Mouse (Mus musculus): ENCODE results near the gene Nup35. TPM values are rescaled to one million over a fixed set of nuclear protein-coding genes. Genes with fewer than 3 reads are reported as not detected.

Nup35 gene
- polyA plus RNA-seq (2012; rRNA removed) (17.9 and 25.3 TPM in 2 replicates), polyA plus RNA-seq (2014; fragmentation: Nextera tagmentation; extraction: Ambion mirVana) (31.9 TPM in 2 replicates)

DNA sequence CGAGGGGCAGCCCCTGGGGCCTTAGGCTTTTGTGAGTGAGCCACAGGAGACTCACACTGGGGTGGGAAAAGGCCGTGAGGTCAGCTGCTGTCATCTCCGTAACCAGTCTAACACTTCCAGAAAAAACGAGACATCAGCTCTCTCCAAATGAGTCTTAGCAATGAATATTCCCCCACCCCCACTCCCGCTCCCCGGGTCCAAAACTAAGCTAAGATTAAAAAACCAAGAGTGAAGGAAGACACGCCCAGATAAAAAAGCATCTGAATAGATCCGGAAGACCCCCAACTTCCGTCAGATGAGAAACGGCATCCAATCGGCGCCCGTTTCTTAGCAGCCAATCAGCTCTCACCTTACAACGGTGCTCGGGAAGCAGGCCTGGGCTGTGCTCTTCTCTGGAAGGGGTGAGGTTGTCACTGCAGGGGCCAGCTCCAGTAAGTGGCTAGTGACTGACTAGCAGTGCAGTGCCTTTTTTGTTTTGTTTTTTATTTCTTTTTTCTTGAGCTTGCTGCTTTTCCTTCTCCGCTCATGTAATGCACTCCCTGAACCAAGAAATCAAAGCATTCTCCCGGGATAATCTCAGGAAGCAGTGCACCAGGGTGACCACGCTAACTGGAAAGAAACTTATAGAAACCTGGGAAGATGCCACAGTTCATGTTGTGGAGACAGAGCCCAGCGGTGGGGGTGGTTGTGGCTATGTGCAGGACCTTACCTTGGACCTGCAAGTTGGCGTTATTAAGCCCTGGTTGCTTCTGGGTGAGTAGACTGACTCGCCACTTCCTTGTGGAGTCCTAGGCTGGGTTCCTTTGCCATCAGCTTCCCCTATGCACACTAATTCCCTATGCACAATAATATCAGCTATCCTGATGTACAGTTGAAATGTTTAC lies at the start of gene Nup35, which contains the start of gene Dusp19:
Gene Nup35, plus strand, starts transcription at position 383 of the 884 bp plus-strand sequence.
Gene Dusp19, plus strand, starts transcription at position 192 of the 884 bp plus-strand sequence.
- TF ChIP-seq EP300 (IDR thresholded peaks at IDR 0.05; ENCODE audit: low read depth) (no peak), CTCF (IDR thresholded peaks at IDR 0.05; ENCODE audit: low read depth) (no peak)
- Histone ChIP-seq H3K27me3 (ENCODE audit: control insufficient read depth, insufficient read depth, low read length) (no peaks in the 10 kb centered on the region), H3K9me3 (ENCODE audit: control insufficient read depth, low read length) (no peaks in the 10 kb centered on the region), H3K36me3 (replicated peaks; ENCODE audit: control insufficient read depth, insufficient read depth, low read depth) (no peaks in the 10 kb centered on the region), H3K4me3 (ENCODE audit: insufficient read depth in 1 of 2, low read depth in 2 of 2, low read length in 2 of 2) (peak within 1 kb of the TSS; percentile 71 to 92), H3K4me1 (replicated peaks; ENCODE audit: control insufficient read depth in 2 of 2, insufficient read depth in 2 of 2, low read length in 1 of 2) (peaks cover 6% of the 10 kb centered on the region in 2 experiments; a peak in 2 of 4 replicates), H3K9ac (replicated peaks) (peak within 1 kb of the TSS; percentile 64), H3K4me2 (ENCODE audit: low read depth) (peak within 1 kb of the TSS; percentile 88), H3K27ac (peak within 1 kb of the TSS; percentile 8; the same call in 1 of the 2 replicates)
- 1% methylated on average over 21 of the region's 21 CpGs for WGBS (ENCODE audit: insufficient replicate concordance)
- peak; percentile 100 for ATAC-seq (ENCODE audit: insufficient read depth)
- DNase-seq (ENCODE audit: low read depth in 3 of 3, low spot score in 3 of 3): peak; percentile 81 to 86 (median 82)

GRCm38 (mm10) chr2:80567411-80567810 lies 49.6 kb upstream of the Nup35 start:
- no peak for DNase-seq (ENCODE audit: low read depth in 3 of 3, low spot score in 3 of 3)
- H3K4me1 ChIP-seq (replicated peaks; ENCODE audit: control insufficient read depth in 2 of 2, insufficient read depth in 2 of 2, low read length in 1 of 2): no peaks in the 10 kb centered on the region
- WGBS (ENCODE audit: insufficient replicate concordance): 79% methylated on average over 4 of the region's 4 CpGs

GRCm38 (mm10) chr2:80570656-80571055 lies 46.4 kb upstream of the Nup35 start:
- WGBS (ENCODE audit: insufficient replicate concordance): 71% methylated on average over 4 of the region's 4 CpGs
- TF ChIP-seq CTCF (IDR thresholded peaks at IDR 0.05; ENCODE audit: low read depth): no peak

More at GRCm38 (mm10) chr2:80567411-80567810, 49.6 kb upstream of the Nup35 start:
- no peak overlapping the region for H3K27ac ChIP-seq
- no peak overlapping the region for H3K4me2 ChIP-seq (ENCODE audit: low read depth)
- H3K27me3 ChIP-seq (ENCODE audit: control insufficient read depth, insufficient read depth, low read length): no peaks in the 10 kb centered on the region
- TF ChIP-seq CTCF (IDR thresholded peaks at IDR 0.05; ENCODE audit: low read depth) (no peak), EP300 (IDR thresholded peaks at IDR 0.05; ENCODE audit: low read depth) (no peak)
- no peak for ATAC-seq (ENCODE audit: insufficient read depth)
- no peaks in the 10 kb centered on the region for H3K9me3 ChIP-seq (ENCODE audit: control insufficient read depth, low read length)
- H3K9ac ChIP-seq (replicated peaks): no peak overlapping the region
- H3K36me3 ChIP-seq (replicated peaks; ENCODE audit: control insufficient read depth, insufficient read depth, low read depth): no peaks in the 10 kb centered on the region
- H3K4me3 ChIP-seq (ENCODE audit: insufficient read depth in 1 of 2, low read depth in 2 of 2, low read length in 2 of 2): no peak overlapping the region

GRCm38 (mm10) chr2:80577286-80577685 lies 39.8 kb upstream of the Nup35 start:
- Histone ChIP-seq H3K4me1 (replicated peaks; ENCODE audit: control insufficient read depth in 2 of 2, insufficient read depth in 2 of 2, low read length in 1 of 2) (peaks cover 6 to 10% of the 10 kb centered on the region in 2 experiments; a peak in 3 of 4 replicates), H3K4me3 (ENCODE audit: insufficient read depth in 1 of 2, low read depth in 2 of 2, low read length in 2 of 2) (no peak overlapping the region), H3K27me3 (ENCODE audit: control insufficient read depth, insufficient read depth, low read length) (peaks cover 2% of the 10 kb centered on the region; the same call in 1 of the 2 replicates), H3K9ac (replicated peaks) (no peak overlapping the region), H3K4me2 (ENCODE audit: low read depth) (no peak overlapping the region), H3K27ac (no peak overlapping the region), H3K36me3 (replicated peaks; ENCODE audit: control insufficient read depth, insufficient read depth, low read depth) (no peaks in the 10 kb centered on the region), H3K9me3 (ENCODE audit: control insufficient read depth, low read length) (no peaks in the 10 kb centered on the region)
- WGBS (ENCODE audit: insufficient replicate concordance): 85% methylated on average over 1 of the region's 1 CpGs
- TF ChIP-seq EP300 (IDR thresholded peaks at IDR 0.05; ENCODE audit: low read depth) (no peak), CTCF (IDR thresholded peaks at IDR 0.05; ENCODE audit: low read depth) (no peak)
- no peak for DNase-seq (ENCODE audit: low read depth in 3 of 3, low spot score in 3 of 3)
- no peak for ATAC-seq (ENCODE audit: insufficient read depth)

More at GRCm38 (mm10) chr2:80570656-80571055, 46.4 kb upstream of the Nup35 start:
- Histone ChIP-seq H3K9ac (replicated peaks) (no peak overlapping the region), H3K27ac (no peak overlapping the region), H3K4me3 (ENCODE audit: insufficient read depth in 1 of 2, low read depth in 2 of 2, low read length in 2 of 2) (no peak overlapping the region), H3K4me2 (ENCODE audit: low read depth) (no peak overlapping the region), H3K36me3 (replicated peaks; ENCODE audit: control insufficient read depth, insufficient read depth, low read depth) (no peaks in the 10 kb centered on the region), H3K9me3 (ENCODE audit: control insufficient read depth, low read length) (no peaks in the 10 kb centered on the region), H3K4me1 (replicated peaks; ENCODE audit: control insufficient read depth in 2 of 2, insufficient read depth in 2 of 2, low read length in 1 of 2) (no peaks in the 10 kb centered on the region), H3K27me3 (ENCODE audit: control insufficient read depth, insufficient read depth, low read length) (no peaks in the 10 kb centered on the region)
- ATAC-seq (ENCODE audit: insufficient read depth) (no peak), DNase-seq (ENCODE audit: low read depth in 3 of 3, low spot score in 3 of 3) (no peak)

Data from liver, embryonic 14.5 days (tissue).